Mouse (Mus musculus): ENCODE data around the gene Tomm70a.

The Tomm70a gene

GRCm38 (mm10) chr16:57191214-57191613, 69.7 kb downstream of the Tomm70a start:
- no peak for DNase-seq (ENCODE audit: low spot score)

DNA sequence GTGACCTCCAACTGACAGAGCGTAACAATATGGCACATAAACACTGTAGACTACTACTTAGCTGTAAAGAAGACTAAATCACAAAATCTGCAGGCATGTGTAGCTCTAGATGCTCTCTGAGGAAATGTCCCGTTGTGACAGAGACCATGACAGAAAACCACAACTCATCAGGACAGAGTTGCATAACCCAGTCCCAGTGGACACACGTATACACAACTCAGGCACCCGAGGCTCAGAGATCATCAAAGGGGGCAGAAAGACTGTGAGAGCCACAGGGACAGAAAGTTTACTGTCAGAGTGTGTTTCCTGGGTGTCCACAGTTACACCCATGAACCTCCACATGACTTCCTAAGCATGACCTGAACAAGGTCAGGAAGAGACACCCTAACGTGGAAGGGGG, 75.1 kb downstream of the Tomm70a start:
- no peak for DNase-seq (ENCODE audit: low spot score)

DNA sequence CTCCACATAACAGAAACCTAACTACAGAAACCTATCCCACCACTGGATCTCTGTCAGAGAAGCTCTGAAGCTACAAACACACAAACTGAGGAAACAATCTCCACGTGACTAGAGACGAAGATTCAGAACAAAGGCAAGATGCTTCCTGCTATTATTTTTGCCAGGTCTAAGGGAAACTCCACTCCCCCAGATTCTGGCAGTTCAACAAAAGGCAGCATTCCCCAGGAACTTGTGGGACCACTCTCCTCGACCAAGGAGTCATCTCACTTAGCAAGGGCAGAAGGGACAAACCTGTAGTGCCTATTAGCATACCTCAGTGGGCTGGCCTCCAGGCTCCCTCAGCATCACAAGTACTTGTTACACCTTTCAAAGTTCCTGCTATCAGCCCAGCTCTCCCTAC, 75.8 kb downstream of the Tomm70a start:
- no peak for DNase-seq (ENCODE audit: low spot score)
